Mouse (Mus musculus): Measurements from ENCODE around the gene Tgif2. TPM values are rescaled to one million over a fixed set of nuclear protein-coding genes. Genes with fewer than 3 reads are reported as not detected.
A peak's percentile ranks its signal among the peaks of the same experiment; 100 is the strongest.
"Not testable (repeated sequence)": the region's sequence is repeated elsewhere in the genome, so short reads cannot be mapped to it uniquely, and the experiment has no call there.

Gene Tgif2
- total RNA-seq (2021) = under 1 TPM; 0.75 to 0.95 TPM

- DNase-seq (ENCODE audit: low spot score) = peak; percentile 33
- intact Hi-C loops (cut with DNase I) = no loop called here
Measured at GRCm38 (mm10) chr2:156839319-156840191, at the start of gene Tgif2. Gene Tgif2 (plus strand): TSS chr2:156840007.

- no peak for DNase-seq (ENCODE audit: low spot score)
- intact Hi-C loops (cut with DNase I) = no loop called here
Measured at GRCm38 (mm10) chr2:156798516-156798915, 41.3 kb upstream of the Tgif2 start.

- intact Hi-C loops (cut with DNase I) = no loop called here
- no peak for DNase-seq (ENCODE audit: low spot score)
Measured at GRCm38 (mm10) chr2:156801045-156801444, 38.8 kb upstream of the Tgif2 start.

GRCm38 (mm10) chr2:156802116-156802515 is 37.7 kb upstream of the Tgif2 start:
- intact Hi-C loops (cut with DNase I); DNase-seq (ENCODE audit: low spot score): not testable (repeated sequence)

GRCm38 (mm10) chr2:156803698-156804372 is 36.0 kb upstream of the Tgif2 start:
- intact Hi-C loops (cut with DNase I) = no loop called here
- DNase-seq (ENCODE audit: low spot score) = no peak

GRCm38 (mm10) chr2:156804589-156804988 is 35.2 kb upstream of the Tgif2 start:
- intact Hi-C loops (cut with DNase I) = no loop called here

GRCm38 (mm10) chr2:156806886-156807285 is 32.9 kb upstream of the Tgif2 start:
- no peak for DNase-seq (ENCODE audit: low spot score)
- intact Hi-C loops (cut with DNase I) = no loop called here

More at GRCm38 (mm10) chr2:156804589-156804988, 35.2 kb upstream of the Tgif2 start:
- DNase-seq (ENCODE audit: low spot score) = no peak

GRCm38 (mm10) chr2:156809579-156809978 is 30.2 kb upstream of the Tgif2 start:
- intact Hi-C loops (cut with DNase I) = loop anchor here (1.0 to 2.0 kb wide), 2 partner anchors 45 to 285 kb away; no protein-coding TSS in a partner anchor
- DNase-seq (ENCODE audit: low spot score) = peak; percentile 28

- intact Hi-C loops (cut with DNase I) = loop anchor here (5.0 kb wide), 1 partner anchor 222 kb away; no protein-coding TSS in a partner anchor
- DNase-seq (ENCODE audit: low spot score) = no peak
Measured at GRCm38 (mm10) chr2:156810716-156811115, 29.1 kb upstream of the Tgif2 start.

- intact Hi-C loops (cut with DNase I) = loop anchor here (5.0 kb wide), 1 partner anchor 221 kb away; no protein-coding TSS in a partner anchor
- no peak for DNase-seq (ENCODE audit: low spot score)
Measured at GRCm38 (mm10) chr2:156811556-156811955, 28.3 kb upstream of the Tgif2 start.

- no peak for DNase-seq (ENCODE audit: low spot score)
- intact Hi-C loops (cut with DNase I) = loop anchor here (5.0 kb wide), 1 partner anchor 218 kb away; no protein-coding TSS in a partner anchor
Measured at GRCm38 (mm10) chr2:156814344-156814801, 25.4 kb upstream of the Tgif2 start.

GRCm38 (mm10) chr2:156814893-156815292 is 24.9 kb upstream of the Tgif2 start:
- intact Hi-C loops (cut with DNase I) = loop anchor here (5.0 kb wide), 1 partner anchor 217 kb away; no protein-coding TSS in a partner anchor
- DNase-seq (ENCODE audit: low spot score) = no peak

- no peak for DNase-seq (ENCODE audit: low spot score)
- intact Hi-C loops (cut with DNase I) = no loop called here
Measured at GRCm38 (mm10) chr2:156815412-156815811, 24.4 kb upstream of the Tgif2 start.

GRCm38 (mm10) chr2:156816116-156816515 is 23.7 kb upstream of the Tgif2 start:
- intact Hi-C loops (cut with DNase I) = no loop called here
- no peak for DNase-seq (ENCODE audit: low spot score)

GRCm38 (mm10) chr2:156825128-156825527 is 14.7 kb upstream of the Tgif2 start:
- DNase-seq (ENCODE audit: low spot score); intact Hi-C loops (cut with DNase I): not testable (repeated sequence)

GRCm38 (mm10) chr2:156834336-156834735 is 5.5 kb upstream of the Tgif2 start:
- DNase-seq (ENCODE audit: low spot score) = no peak
- intact Hi-C loops (cut with DNase I) = no loop called here

- intact Hi-C loops (cut with DNase I) = no loop called here
- DNase-seq (ENCODE audit: low spot score) = no peak
Measured at GRCm38 (mm10) chr2:156838839-156839238, 968 bp upstream of the Tgif2 start.

- intact Hi-C loops (cut with DNase I) = loop anchor here (1.0 kb wide), 1 partner anchor 22 kb away; no protein-coding TSS in a partner anchor
- DNase-seq (ENCODE audit: low spot score) = no peak
Measured at GRCm38 (mm10) chr2:156840301-156841027, 657 bp downstream of the Tgif2 start.

- peak; percentile 20 for DNase-seq (ENCODE audit: low spot score)
- intact Hi-C loops (cut with DNase I) = loop anchor here (1.0 kb wide), 1 partner anchor 21 kb away; no protein-coding TSS in a partner anchor
Measured at GRCm38 (mm10) chr2:156841028-156841840, 1.4 kb downstream of the Tgif2 start.

Measured in heart, postnatal 25 days (tissue).